Mouse (Mus musculus): ENCODE data around the gene Rtraf. TPM values are rescaled to one million over a fixed set of nuclear protein-coding genes. Genes with fewer than 3 reads are reported as not detected.

Gene Rtraf
- polyA plus RNA-seq, 1 experiment from 2014 or later, result 193 TPM

DNA sequence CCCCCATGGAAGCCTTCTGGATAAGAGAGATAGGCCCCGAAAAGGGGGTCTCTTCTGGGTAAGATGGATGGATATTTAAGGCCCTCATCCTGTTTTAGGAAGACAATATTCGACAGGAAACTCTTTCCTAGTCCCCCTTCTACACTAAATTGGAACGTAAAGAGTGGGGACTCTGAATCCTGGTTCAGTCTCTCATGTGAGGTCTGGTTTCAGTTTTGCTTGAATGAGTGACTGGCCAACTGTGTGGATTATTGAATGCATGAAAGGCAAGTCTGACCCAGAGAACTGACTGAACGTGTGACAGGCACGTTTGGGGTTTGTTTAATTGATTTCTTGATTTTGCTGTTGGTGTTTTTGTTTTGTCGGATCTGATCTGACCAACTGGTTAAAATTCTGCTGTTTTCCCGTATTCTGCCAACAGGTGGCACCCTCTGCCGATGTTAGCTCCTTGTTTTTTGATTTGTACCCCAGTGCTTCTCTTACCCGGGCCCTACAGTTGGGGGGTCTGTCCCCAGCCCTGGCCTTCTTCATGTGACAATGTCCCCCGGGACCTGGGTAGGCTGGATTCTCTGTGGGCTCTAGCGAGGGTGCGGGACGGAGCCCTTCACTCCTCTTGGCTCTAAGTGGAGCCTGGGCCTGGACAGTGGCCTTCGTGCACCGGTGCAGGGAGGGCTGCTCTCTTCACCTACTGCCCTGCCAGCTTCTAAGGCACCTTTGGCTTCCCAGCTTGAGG lies 16.1 kb upstream of the Rtraf start:
- WGBS, result 27% methylated on average over 15 of the region's 15 CpGs
- ATAC-seq (ENCODE audit: low read depth), result peak; percentile 45; the same call in 1 of the 2 replicates
- no peaks in the 10 kb centered on the region for H3K9me3 ChIP-seq (ENCODE audit: control insufficient read depth, low read length)

DNA sequence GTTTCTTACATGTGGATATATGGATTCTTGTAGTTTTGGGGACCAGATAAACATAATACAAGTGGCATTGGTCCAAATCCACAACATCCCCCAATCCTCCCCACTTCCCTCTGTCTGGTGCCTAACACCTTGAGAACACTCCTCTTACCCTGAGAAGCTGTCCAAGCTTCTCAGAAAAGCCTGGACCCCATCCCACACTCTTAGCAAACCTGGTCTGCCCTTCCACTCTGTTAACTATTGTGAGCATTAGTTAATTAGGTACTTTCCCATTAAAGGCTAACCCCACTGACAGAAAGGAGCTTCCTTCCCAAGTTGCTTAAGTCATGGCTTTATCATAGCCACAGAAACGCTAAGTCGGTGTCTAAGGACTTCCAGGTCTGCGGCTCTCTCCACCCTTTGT lies 12.7 kb upstream of the Rtraf start:
- WGBS, result 77% methylated on average over 3 of the region's 3 CpGs
- Histone ChIP-seq H3K4me3 (ENCODE audit: low read length) (no peak overlapping the region), H3K36me3 (ENCODE audit: control insufficient read depth, insufficient read depth, low read length) (no peaks in the 10 kb centered on the region), H3K4me2 (ENCODE audit: low read depth, low read length) (no peak overlapping the region), H3K4me1 (replicated peaks; ENCODE audit: control insufficient read depth, insufficient read depth, low read length) (0 out of 2 replicates have a peak, but pooled peaks cover 3% of the 10 kb centered on the region), H3K27me3 (ENCODE audit: control insufficient read depth, insufficient read depth, low read depth, low read length) (no peaks in the 10 kb centered on the region), H3K9ac (ENCODE audit: low read length) (no peak overlapping the region), H3K27ac (ENCODE audit: low read length) (no peak overlapping the region), H3K9me3 (ENCODE audit: control insufficient read depth, low read length) (no peaks in the 10 kb centered on the region)
- no peak for ATAC-seq (ENCODE audit: low read depth)

More for the DNA sequence above, 16.1 kb upstream of the Rtraf start:
- H3K27ac ChIP-seq (ENCODE audit: low read length), result no peak overlapping the region
- H3K9ac ChIP-seq (ENCODE audit: low read length), result peak overlapping the region; percentile 63
- H3K27me3 ChIP-seq (ENCODE audit: control insufficient read depth, insufficient read depth, low read depth, low read length), result no peaks in the 10 kb centered on the region
- H3K4me1 ChIP-seq (replicated peaks; ENCODE audit: control insufficient read depth, insufficient read depth, low read length), result 0 out of 2 replicates have a peak, but pooled peaks cover 3% of the 10 kb centered on the region
- no peaks in the 10 kb centered on the region for H3K36me3 ChIP-seq (ENCODE audit: control insufficient read depth, insufficient read depth, low read length)
- H3K4me2 ChIP-seq (ENCODE audit: low read depth, low read length), result peak overlapping the region; percentile 54
- H3K4me3 ChIP-seq (ENCODE audit: low read length), result peak overlapping the region; percentile 39

DNA sequence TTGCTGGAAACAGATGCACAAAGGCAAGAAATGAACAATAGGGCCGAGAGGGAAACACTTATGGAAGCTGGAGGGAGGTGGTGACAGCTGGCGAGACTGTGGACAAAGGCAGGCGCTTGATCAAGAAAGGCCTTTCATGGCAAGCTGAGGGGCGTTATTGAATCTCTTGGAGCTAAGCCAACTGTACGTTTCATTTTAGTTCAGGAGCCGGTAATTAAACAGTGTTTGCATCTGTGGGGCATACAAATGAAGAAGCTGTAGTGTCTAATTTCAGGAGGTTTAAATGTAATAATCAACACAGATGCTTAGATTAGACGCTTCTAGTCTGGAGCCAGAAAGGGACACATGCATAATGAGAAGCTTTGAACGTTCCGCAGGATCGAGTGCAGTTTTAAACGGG lies 1.9 kb upstream of the Rtraf start:
- whole genome bisulfite sequencing, result 44% methylated on average over 11 of the region's 11 CpGs
- Histone ChIP-seq H3K36me3 (ENCODE audit: control insufficient read depth, insufficient read depth, low read length) (peaks cover 9% of the 10 kb centered on the region), H3K4me1 (replicated peaks; ENCODE audit: control insufficient read depth, insufficient read depth, low read length) (peaks cover 10% of the 10 kb centered on the region), H3K27me3 (ENCODE audit: control insufficient read depth, insufficient read depth, low read depth, low read length) (no peaks in the 10 kb centered on the region), H3K9ac (ENCODE audit: low read length) (0 out of 2 replicates have a peak overlapping the region, but pooled peaks have one; percentile 19), H3K27ac (ENCODE audit: low read length) (no peak overlapping the region), H3K4me3 (ENCODE audit: low read length) (no peak overlapping the region), H3K4me2 (ENCODE audit: low read depth, low read length) (no peak overlapping the region), H3K9me3 (ENCODE audit: control insufficient read depth, low read length) (no peaks in the 10 kb centered on the region; the same call in 1 of the 2 replicates)
- no peak for ATAC-seq (ENCODE audit: low read depth)

DNA sequence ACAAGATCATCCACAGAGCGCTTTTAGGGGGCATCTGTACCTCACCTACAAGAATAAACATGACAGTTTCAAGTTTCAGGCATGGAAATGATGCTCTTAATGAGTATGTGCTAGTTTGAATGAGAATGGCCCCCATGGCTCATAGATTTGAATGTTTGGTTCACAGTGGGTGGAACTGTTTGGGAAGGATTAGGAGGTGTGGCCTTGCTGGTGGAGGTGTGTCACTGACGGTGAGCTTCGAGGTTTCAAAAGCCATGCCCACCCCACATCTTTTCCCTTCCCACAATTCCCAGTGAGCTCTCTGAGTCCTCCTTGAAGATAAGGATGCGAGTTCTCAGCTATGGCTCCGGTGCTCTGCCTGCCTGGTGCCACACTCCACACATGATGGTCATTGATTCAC lies 1.9 kb downstream of the Rtraf start:
- Histone ChIP-seq H3K4me1 (replicated peaks; ENCODE audit: control insufficient read depth, insufficient read depth, low read length) (peaks cover 10% of the 10 kb centered on the region), H3K9me3 (ENCODE audit: control insufficient read depth, low read length) (no peaks in the 10 kb centered on the region; the same call in 1 of the 2 replicates), H3K9ac (ENCODE audit: low read length) (no peak overlapping the region), H3K27ac (ENCODE audit: low read length) (no peak overlapping the region), H3K27me3 (ENCODE audit: control insufficient read depth, insufficient read depth, low read depth, low read length) (no peaks in the 10 kb centered on the region), H3K4me3 (ENCODE audit: low read length) (no peak overlapping the region), H3K36me3 (ENCODE audit: control insufficient read depth, insufficient read depth, low read length) (peaks cover 28% of the 10 kb centered on the region), H3K4me2 (ENCODE audit: low read depth, low read length) (no peak overlapping the region)
- 94% methylated on average over 5 of the region's 5 CpGs for WGBS
- ATAC-seq (ENCODE audit: low read depth), result no peak

DNA sequence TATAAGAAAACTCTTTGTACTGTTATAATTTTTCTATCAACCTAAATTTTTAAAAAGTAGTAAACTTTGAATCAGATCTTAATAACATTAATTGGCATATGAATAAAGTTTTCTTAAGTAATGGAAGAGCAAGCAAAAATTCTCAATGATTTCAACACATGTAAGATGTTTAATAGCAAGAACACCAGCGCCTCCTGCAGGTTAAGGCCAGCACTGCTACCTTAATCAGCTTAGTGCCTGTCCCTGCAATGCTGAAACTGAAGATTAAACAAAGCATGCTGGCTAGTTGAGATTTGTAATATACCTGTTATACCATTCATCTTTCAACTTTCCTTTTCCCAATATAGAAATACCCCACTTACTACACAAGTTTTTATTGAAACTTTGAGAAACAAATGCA lies 5.7 kb downstream of the Rtraf start:
- Histone ChIP-seq H3K4me2 (ENCODE audit: low read depth, low read length) (no peak overlapping the region), H3K27ac (ENCODE audit: low read length) (no peak overlapping the region), H3K9me3 (ENCODE audit: control insufficient read depth, low read length) (no peaks in the 10 kb centered on the region; the same call in 1 of the 2 replicates), H3K27me3 (ENCODE audit: control insufficient read depth, insufficient read depth, low read depth, low read length) (no peaks in the 10 kb centered on the region), H3K4me3 (ENCODE audit: low read length) (no peak overlapping the region), H3K9ac (ENCODE audit: low read length) (no peak overlapping the region), H3K36me3 (ENCODE audit: control insufficient read depth, insufficient read depth, low read length) (peaks cover 51% of the 10 kb centered on the region), H3K4me1 (replicated peaks; ENCODE audit: control insufficient read depth, insufficient read depth, low read length) (peaks cover 3% of the 10 kb centered on the region)
- peak; percentile 52; the same call in 1 of the 2 replicates for ATAC-seq (ENCODE audit: low read depth)
- WGBS, result 8% methylated on average over 1 of the region's 1 CpGs

DNA sequence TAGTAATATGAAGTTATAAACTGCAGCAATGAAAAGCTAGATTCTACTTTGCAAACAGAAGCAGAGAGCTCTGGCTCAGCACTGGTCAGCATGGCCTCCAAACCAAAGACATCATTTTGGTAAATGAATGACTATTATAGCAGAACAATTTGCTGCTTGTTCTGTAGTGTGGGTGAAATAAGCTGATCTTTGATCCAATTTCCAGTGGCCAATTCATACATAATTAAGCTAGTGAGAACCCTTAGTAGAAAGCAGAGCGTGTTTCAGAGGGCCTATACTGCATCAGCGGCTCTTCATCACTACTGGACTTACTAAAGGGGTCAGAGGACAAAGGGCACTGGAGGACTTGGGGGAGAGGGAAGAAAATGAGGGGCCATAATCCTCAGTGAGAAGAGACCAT lies 10.6 kb downstream of the Rtraf start:
- Histone ChIP-seq H3K36me3 (ENCODE audit: control insufficient read depth, insufficient read depth, low read length) (peaks cover 46% of the 10 kb centered on the region), H3K4me3 (ENCODE audit: low read length) (no peak overlapping the region), H3K9me3 (ENCODE audit: control insufficient read depth, low read length) (no peaks in the 10 kb centered on the region), H3K27ac (ENCODE audit: low read length) (no peak overlapping the region), H3K9ac (ENCODE audit: low read length) (no peak overlapping the region), H3K27me3 (ENCODE audit: control insufficient read depth, insufficient read depth, low read depth, low read length) (no peaks in the 10 kb centered on the region), H3K4me2 (ENCODE audit: low read depth, low read length) (no peak overlapping the region), H3K4me1 (replicated peaks; ENCODE audit: control insufficient read depth, insufficient read depth, low read length) (no peaks in the 10 kb centered on the region)
- WGBS, result 88% methylated on average over 2 of the region's 2 CpGs
- no peak for ATAC-seq (ENCODE audit: low read depth)

DNA sequence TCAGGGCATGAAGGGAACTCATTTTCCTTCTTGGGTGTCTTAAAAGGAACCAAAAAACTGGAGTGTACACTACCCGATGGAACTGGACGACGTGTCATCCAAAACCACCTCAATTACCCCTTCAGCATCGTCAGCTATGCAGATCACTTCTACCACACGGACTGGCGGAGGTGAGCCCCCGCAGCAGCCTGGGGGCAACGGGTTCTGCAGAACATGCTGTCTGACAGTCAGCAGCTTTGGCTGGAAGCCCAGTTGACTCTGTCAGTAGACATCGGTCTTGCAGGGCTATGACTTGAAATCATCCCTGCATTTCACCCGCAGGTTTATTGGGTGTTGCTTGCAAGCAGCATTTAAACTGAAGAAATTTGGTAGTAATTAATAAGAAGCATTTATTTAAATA lies 13.7 kb downstream of the Rtraf start:
- 61% methylated on average over 10 of the region's 10 CpGs for WGBS
- H3K4me3 ChIP-seq (ENCODE audit: low read length), result no peak overlapping the region
- no peak for ATAC-seq (ENCODE audit: low read depth)
- no peaks in the 10 kb centered on the region for H3K9me3 ChIP-seq (ENCODE audit: control insufficient read depth, low read length)
- H3K4me2 ChIP-seq (ENCODE audit: low read depth, low read length), result no peak overlapping the region
- no peak overlapping the region for H3K27ac ChIP-seq (ENCODE audit: low read length)
- H3K36me3 ChIP-seq (ENCODE audit: control insufficient read depth, insufficient read depth, low read length), result peaks cover 30% of the 10 kb centered on the region
- no peaks in the 10 kb centered on the region for H3K4me1 ChIP-seq (replicated peaks; ENCODE audit: control insufficient read depth, insufficient read depth, low read length)
- H3K9ac ChIP-seq (ENCODE audit: low read length), result no peak overlapping the region
- H3K27me3 ChIP-seq (ENCODE audit: control insufficient read depth, insufficient read depth, low read depth, low read length), result no peaks in the 10 kb centered on the region

DNA sequence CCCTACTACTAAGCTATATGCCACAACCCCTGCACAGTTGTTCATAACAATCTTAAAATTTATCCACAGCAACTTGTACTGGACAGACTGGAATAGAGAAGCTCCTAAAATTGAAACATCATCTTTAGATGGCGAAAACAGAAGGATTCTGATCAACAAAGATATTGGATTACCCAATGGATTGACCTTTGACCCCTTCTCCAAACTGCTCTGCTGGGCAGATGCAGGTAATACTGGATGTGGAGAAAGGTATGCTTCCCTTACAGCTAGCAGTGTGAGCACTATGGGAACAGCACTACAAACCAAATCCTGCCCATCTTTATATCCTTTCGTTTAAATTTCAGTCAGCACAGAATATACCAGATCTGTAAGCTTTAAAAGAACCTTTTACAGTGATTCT lies 15.8 kb downstream of the Rtraf start:
- Histone ChIP-seq H3K4me2 (ENCODE audit: low read depth, low read length) (no peak overlapping the region), H3K27ac (ENCODE audit: low read length) (no peak overlapping the region), H3K9ac (ENCODE audit: low read length) (no peak overlapping the region), H3K36me3 (ENCODE audit: control insufficient read depth, insufficient read depth, low read length) (peaks cover 22% of the 10 kb centered on the region), H3K4me1 (replicated peaks; ENCODE audit: control insufficient read depth, insufficient read depth, low read length) (no peaks in the 10 kb centered on the region), H3K27me3 (ENCODE audit: control insufficient read depth, insufficient read depth, low read depth, low read length) (no peaks in the 10 kb centered on the region), H3K4me3 (ENCODE audit: low read length) (no peak overlapping the region), H3K9me3 (ENCODE audit: control insufficient read depth, low read length) (no peaks in the 10 kb centered on the region)
- 84% methylated on average over 2 of the region's 2 CpGs for WGBS
- ATAC-seq (ENCODE audit: low read depth), result no peak

DNA sequence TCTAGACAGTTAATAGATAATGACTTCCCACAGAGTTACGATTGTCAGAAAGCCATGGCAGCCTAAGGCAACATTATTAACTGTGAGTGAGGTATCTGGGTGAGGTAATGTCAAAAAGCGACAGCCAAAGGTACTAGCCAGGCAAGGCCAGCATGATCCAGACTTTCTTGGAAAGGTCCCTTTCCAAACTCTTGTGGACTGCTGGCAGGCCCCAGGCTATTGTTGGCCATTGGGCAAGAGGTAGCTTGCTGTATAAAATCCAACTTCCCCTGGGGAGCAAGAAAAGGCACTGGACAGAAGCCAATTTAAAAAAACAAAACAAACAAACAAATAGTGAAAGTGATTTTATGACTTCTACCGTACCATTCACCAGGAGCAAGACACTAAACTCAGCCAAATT lies 16.3 kb downstream of the Rtraf start:
- H3K36me3 ChIP-seq (ENCODE audit: control insufficient read depth, insufficient read depth, low read length), result peaks cover 19% of the 10 kb centered on the region
- no peak overlapping the region for H3K4me3 ChIP-seq (ENCODE audit: low read length)
- no peaks in the 10 kb centered on the region for H3K27me3 ChIP-seq (ENCODE audit: control insufficient read depth, insufficient read depth, low read depth, low read length)
- H3K4me1 ChIP-seq (replicated peaks; ENCODE audit: control insufficient read depth, insufficient read depth, low read length), result no peaks in the 10 kb centered on the region
- H3K9ac ChIP-seq (ENCODE audit: low read length), result no peak overlapping the region
- no peaks in the 10 kb centered on the region for H3K9me3 ChIP-seq (ENCODE audit: control insufficient read depth, low read length)
- 71% methylated on average over 3 of the region's 3 CpGs for WGBS
- ATAC-seq (ENCODE audit: low read depth), result no peak
- H3K4me2 ChIP-seq (ENCODE audit: low read depth, low read length), result no peak overlapping the region
- H3K27ac ChIP-seq (ENCODE audit: low read length), result no peak overlapping the region

Data from lung, embryonic 16.5 days (tissue).